Mouse (Mus musculus) liver, embryonic 13.5 days (tissue): Measurements from ENCODE around the gene Wdfy3. TPM values are rescaled to one million over a fixed set of nuclear protein-coding genes. Genes with fewer than 3 reads are reported as not detected.

Source experiments
- ATAC-seq: fragments of 200-750 bp; cut with Nextera tagmentation; 2 replicates; pipeline ENCODE4 v1.8.0; 2017; ENCODE audit warnings: low read depth, mild to moderate bottlenecking, moderate number of reproducible peaks, moderate library complexity
- DNase-seq: peaks from one replicate; pipeline ENCODE4 v3.0.0; 2022
- H3K27ac ChIP-seq: fragments of 300-500 bp; sonication (generic); 2 replicates; pipeline ENCODE4 v1.5.1; 2015; ENCODE audit warnings: moderate library complexity, mild to moderate bottlenecking, inconsistent platforms
- H3K27me3 ChIP-seq: fragments of 300-500 bp; sonication (generic); 2 replicates; pipeline ENCODE4 v1.6.1; 2015; ENCODE audit warnings: mild to moderate bottlenecking, inconsistent platforms
- H3K36me3 ChIP-seq: fragments of 300-500 bp; sonication (generic); 2 replicates; pipeline ENCODE4 v1.6.1; 2015; ENCODE audit warnings: mild to moderate bottlenecking, inconsistent platforms
- H3K4me1 ChIP-seq: fragments of 300-500 bp; sonication (generic); replicated peaks from 2 replicates; pipeline ENCODE4 v1.6.1; 2015; ENCODE audit warnings: inconsistent platforms
- H3K4me2 ChIP-seq: fragments of 300-500 bp; sonication (generic); 2 replicates; pipeline ENCODE4 v1.6.1; 2015; ENCODE audit warnings: inconsistent platforms, mild to moderate bottlenecking, moderate library complexity
- H3K4me3 ChIP-seq: fragments of 300-500 bp; sonication (generic); replicated peaks from 2 replicates; pipeline ENCODE4 v1.5.1; 2015; ENCODE audit warnings: mild to moderate bottlenecking, inconsistent platforms
- H3K9ac ChIP-seq: fragments of 300-500 bp; sonication (generic); 2 replicates; pipeline ENCODE4 v1.6.1; 2015; ENCODE audit warnings: mild to moderate bottlenecking, inconsistent platforms
- H3K9me3 ChIP-seq: fragments of 300-500 bp; sonication (generic); replicated peaks from 2 replicates; pipeline ENCODE4 v1.6.1; 2016; ENCODE audit warnings: inconsistent platforms
- WGBS: fragments of 180-500 bp; shearing (Covaris S2); methylation state at CpG from one replicate; pipeline ENCODE4 v1.1.7; 2015; ENCODE audit not compliant: insufficient replicate concordance; 5-methylcytosine and 5-hydroxymethylcytosine counted together
- polyA plus RNA-seq: library from polyadenylated mRNA; unstranded; fragments of >200 nt; fragmentation: Nextera tagmentation; extraction: Ambion mirVana; gene quantifications from 2 replicates; pipeline ENCODE4 v1.2.1, GENCODE M21; 2015

Gene Wdfy3
- polyA plus RNA-seq, 1 experiment from 2014 or later: 3.3 TPM

DNA sequence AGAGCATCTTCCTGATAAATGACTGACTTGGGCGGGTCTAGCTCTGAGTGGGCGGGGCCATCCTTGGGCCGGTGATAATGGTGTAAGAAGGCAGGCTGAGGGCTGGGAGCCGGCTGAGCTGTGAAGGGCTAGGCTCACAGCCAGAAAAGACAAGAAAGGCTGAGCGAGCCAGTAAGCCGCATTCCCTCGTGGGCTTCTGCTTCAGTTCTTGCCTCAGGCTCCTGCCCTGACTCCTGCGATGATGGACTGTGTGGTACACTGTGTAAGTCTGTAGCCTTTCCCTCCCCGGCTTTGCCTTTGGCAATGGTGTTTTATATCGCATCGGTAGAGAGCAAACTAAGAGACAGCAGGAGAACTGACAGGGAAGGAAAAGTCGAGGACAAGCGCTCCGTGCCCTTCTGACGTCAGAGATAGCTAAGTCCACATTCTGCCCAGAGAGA, 243.2 kb downstream of the Wdfy3 start:
- H3K9me3 ChIP-seq: no peaks in the 10 kb centered on the region
- peak overlapping the region; percentile 31; the same call in 1 of the 2 replicates for H3K9ac ChIP-seq
- peaks cover 13% of the 10 kb centered on the region for H3K27me3 ChIP-seq
- H3K36me3 ChIP-seq: no peaks in the 10 kb centered on the region
- 7% methylated on average over 15 of the region's 15 CpGs for WGBS
- peak; percentile 82 for ATAC-seq
- peak; percentile 65 for DNase-seq
- no peak overlapping the region for H3K27ac ChIP-seq
- peaks cover 22% of the 10 kb centered on the region for H3K4me1 ChIP-seq
- no peak overlapping the region; the same call in 1 of the 2 replicates for H3K4me3 ChIP-seq
- peak overlapping the region; percentile 58 for H3K4me2 ChIP-seq

DNA sequence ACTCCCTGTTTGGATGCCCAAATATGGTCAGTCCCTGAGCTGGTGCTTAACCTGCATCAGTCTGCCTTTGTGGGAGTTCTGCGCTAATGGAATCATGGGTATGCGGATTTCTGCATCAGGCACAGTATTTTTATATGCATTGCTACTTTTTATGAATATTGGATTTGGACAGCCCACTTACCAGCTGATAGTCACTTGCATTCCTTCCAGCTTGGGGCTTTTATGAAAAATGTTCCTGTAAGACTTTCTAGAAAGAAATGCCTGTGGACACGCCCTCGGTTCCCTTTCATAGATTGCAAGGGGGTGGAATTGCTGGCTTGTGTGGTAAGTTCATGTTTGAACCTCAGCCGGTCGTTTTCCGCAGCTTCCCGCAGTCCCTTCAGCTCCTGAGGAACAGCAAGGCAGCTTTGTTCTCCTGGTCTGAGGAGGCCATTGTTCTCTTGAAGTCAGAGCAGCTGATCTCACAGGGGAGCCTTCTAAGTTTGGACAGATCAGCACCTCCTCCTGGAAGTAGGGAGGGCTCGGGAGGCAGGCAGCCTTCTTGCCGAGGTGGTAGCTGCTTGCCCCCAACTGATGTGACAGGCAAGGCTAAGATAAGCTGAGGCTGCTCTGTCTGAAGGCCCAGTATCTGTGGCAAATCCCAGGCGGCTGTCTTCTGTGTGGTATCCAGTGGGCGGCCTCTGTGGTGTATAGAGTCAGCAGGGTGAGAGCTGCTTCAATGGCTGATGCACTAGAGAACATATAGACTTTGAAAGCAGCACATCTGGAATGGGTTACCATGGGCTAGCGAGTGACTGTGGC, 244.4 kb downstream of the Wdfy3 start:
- no peak overlapping the region for H3K27ac ChIP-seq
- 37% methylated on average over 13 of the region's 13 CpGs for WGBS
- no peak for DNase-seq
- no peaks in the 10 kb centered on the region for H3K36me3 ChIP-seq
- no peaks in the 10 kb centered on the region for H3K9me3 ChIP-seq
- H3K4me2 ChIP-seq: no peak overlapping the region
- H3K4me1 ChIP-seq: peaks cover 22% of the 10 kb centered on the region
- peak; percentile 71 for ATAC-seq
- H3K9ac ChIP-seq: no peak overlapping the region
- H3K4me3 ChIP-seq: no peak overlapping the region
- H3K27me3 ChIP-seq: peaks cover 13% of the 10 kb centered on the region

GRCm38 (mm10) chr5:101822311-101822670, 247.4 kb downstream of the Wdfy3 start:
- Histone ChIP-seq H3K27me3 (peaks cover 13% of the 10 kb centered on the region), H3K27ac (no peak overlapping the region), H3K36me3 (no peaks in the 10 kb centered on the region), H3K4me2 (no peak overlapping the region), H3K4me3 (no peak overlapping the region), H3K9me3 (no peaks in the 10 kb centered on the region), H3K9ac (no peak overlapping the region), H3K4me1 (peaks cover 20% of the 10 kb centered on the region)
- DNase-seq (no peak), ATAC-seq (no peak)
- WGBS: 53% methylated on average over 6 of the region's 6 CpGs

- Histone ChIP-seq H3K4me3 (no peak overlapping the region), H3K4me2 (no peak overlapping the region), H3K4me1 (peaks cover 14% of the 10 kb centered on the region), H3K9me3 (no peaks in the 10 kb centered on the region), H3K27ac (no peak overlapping the region), H3K9ac (no peak overlapping the region), H3K27me3 (peaks cover 13% of the 10 kb centered on the region), H3K36me3 (no peaks in the 10 kb centered on the region)
- ATAC-seq: no peak
- 64% methylated on average over 17 of the region's 17 CpGs for WGBS
- no peak for DNase-seq
Measured at GRCm38 (mm10) chr5:101821491-101822310, 248.0 kb downstream of the Wdfy3 start.

- Histone ChIP-seq H3K4me3 (no peak overlapping the region), H3K4me2 (no peak overlapping the region), H3K27ac (no peak overlapping the region), H3K4me1 (peaks cover 8% of the 10 kb centered on the region), H3K27me3 (peaks cover 13% of the 10 kb centered on the region), H3K9ac (no peak overlapping the region), H3K36me3 (no peaks in the 10 kb centered on the region), H3K9me3 (no peaks in the 10 kb centered on the region)
- DNase-seq (no peak), ATAC-seq (no peak)
- WGBS: 60% methylated on average over 8 of the region's 8 CpGs
Measured at GRCm38 (mm10) chr5:101821052-101821451, 248.7 kb downstream of the Wdfy3 start.

DNA sequence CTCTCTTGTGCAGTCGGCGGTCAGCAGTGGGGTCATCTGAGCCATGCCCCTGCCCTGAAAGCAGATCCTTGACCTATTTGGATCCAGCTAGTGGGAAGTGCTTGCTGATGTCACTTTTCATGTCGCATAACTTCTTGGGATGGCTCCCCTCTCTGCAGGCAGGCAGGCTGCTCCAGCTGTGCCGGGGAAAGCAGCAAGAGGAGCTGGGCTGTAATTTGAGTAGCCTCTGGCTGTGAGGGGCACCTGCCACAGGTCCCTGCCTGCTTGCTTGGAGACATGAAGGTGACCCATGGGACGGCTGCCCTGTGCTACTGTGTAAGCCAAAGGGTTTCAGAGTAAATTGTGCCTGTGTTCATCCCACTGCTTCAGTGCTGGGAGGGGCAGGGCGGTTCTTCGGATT, 249.9 kb downstream of the Wdfy3 start:
- no peak for ATAC-seq
- WGBS: 49% methylated on average over 7 of the region's 7 CpGs
- Histone ChIP-seq H3K36me3 (no peaks in the 10 kb centered on the region), H3K4me1 (no peaks in the 10 kb centered on the region), H3K4me2 (no peak overlapping the region), H3K9ac (no peak overlapping the region), H3K27me3 (peaks cover 11% of the 10 kb centered on the region), H3K4me3 (no peak overlapping the region), H3K27ac (no peak overlapping the region), H3K9me3 (no peaks in the 10 kb centered on the region)
- DNase-seq: no peak

- DNase-seq (no peak), ATAC-seq (no peak)
- Histone ChIP-seq H3K4me2 (no peak overlapping the region), H3K9me3 (no peaks in the 10 kb centered on the region), H3K4me3 (no peak overlapping the region), H3K9ac (no peak overlapping the region), H3K4me1 (no peaks in the 10 kb centered on the region), H3K36me3 (no peaks in the 10 kb centered on the region), H3K27ac (no peak overlapping the region), H3K27me3 (peaks cover 10% of the 10 kb centered on the region)
- WGBS: 60% methylated on average over 10 of the region's 10 CpGs
Measured at GRCm38 (mm10) chr5:101819216-101819615, 250.5 kb downstream of the Wdfy3 start.

DNA sequence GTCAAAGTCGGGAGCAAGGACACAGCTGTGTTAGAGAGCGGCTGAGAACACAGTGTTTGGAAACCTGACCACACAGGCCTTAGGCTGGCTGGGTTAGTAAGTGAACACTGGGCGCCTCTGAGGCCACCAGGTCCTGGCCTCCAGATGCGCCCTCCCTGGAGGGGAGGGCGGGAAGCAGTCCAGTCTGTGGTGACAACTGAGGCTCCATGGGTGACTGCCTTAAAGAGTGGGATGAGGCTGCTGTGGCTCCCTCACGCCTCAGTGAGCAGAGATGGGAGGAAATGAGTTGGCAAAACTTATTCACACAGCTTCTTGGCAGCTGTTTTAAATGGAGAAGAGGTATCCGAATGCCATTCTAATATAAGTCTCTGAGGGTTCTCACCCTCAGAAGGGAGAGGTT, 252.9 kb downstream of the Wdfy3 start:
- Histone ChIP-seq H3K4me1 (no peaks in the 10 kb centered on the region), H3K9ac (no peak overlapping the region), H3K9me3 (no peaks in the 10 kb centered on the region), H3K4me3 (no peak overlapping the region), H3K27me3 (no peaks in the 10 kb centered on the region), H3K36me3 (no peaks in the 10 kb centered on the region), H3K27ac (no peak overlapping the region), H3K4me2 (no peak overlapping the region)
- ATAC-seq: no peak; the same call in 1 of the 2 replicates
- WGBS: 40% methylated on average over 7 of the region's 7 CpGs
- DNase-seq: no peak

- ATAC-seq: no peak
- H3K9me3 ChIP-seq: no peaks in the 10 kb centered on the region
- no peak overlapping the region for H3K27ac ChIP-seq
- H3K4me3 ChIP-seq: no peak overlapping the region
- no peaks in the 10 kb centered on the region for H3K4me1 ChIP-seq
- no peaks in the 10 kb centered on the region for H3K36me3 ChIP-seq
- no peaks in the 10 kb centered on the region for H3K27me3 ChIP-seq
- no peak for DNase-seq
- WGBS: 64% methylated on average over 6 of the region's 6 CpGs
- no peak overlapping the region for H3K4me2 ChIP-seq
- H3K9ac ChIP-seq: no peak overlapping the region
Measured at GRCm38 (mm10) chr5:101811296-101812169, 258.2 kb downstream of the Wdfy3 start.

- no peaks in the 10 kb centered on the region for H3K4me1 ChIP-seq
- no peak overlapping the region for H3K4me2 ChIP-seq
- H3K4me3 ChIP-seq: no peak overlapping the region
- H3K9me3 ChIP-seq: 0 out of 2 replicates have a peak, but pooled peaks cover 6% of the 10 kb centered on the region
- no peak overlapping the region for H3K27ac ChIP-seq
- ATAC-seq (no peak), DNase-seq (no peak)
- H3K36me3 ChIP-seq: no peaks in the 10 kb centered on the region
- no peak overlapping the region for H3K9ac ChIP-seq
- WGBS: 59% methylated on average over 9 of the region's 9 CpGs
- no peaks in the 10 kb centered on the region for H3K27me3 ChIP-seq
Measured at GRCm38 (mm10) chr5:101802358-101803022, 267.2 kb downstream of the Wdfy3 start.
